33 mouse cellular contexts compared by ENCODE assay signal in genomic region chr11:16857346-16857745, GRCm38 (mm10).
"Had no signal": no experiment of that assay in that cellular context is flagged by ENCODE, and none has a peak within 500 bp of the region (broad histone marks: within the 10 kb centered on the region; RNA-seq: fewer than 3 reads in every experiment).

No protein-coding gene starts in this region.

- DNase-seq: left cerebral cortex, postnatal 4 days; liver; liver, embryonic 13.5 days; liver, postnatal 0 days; lung, adult 18-20 months; lung, adult 2 months; lung, embryonic 14.5 days; lung, postnatal 10 days; lung, postnatal 14 days; lung, postnatal 36 days; lung, postnatal 4 days; midbrain, embryonic 14.5 days had no signal

- H3K4me3 ChIP-seq: limb, embryonic 10.5 days; limb, embryonic 12.5 days; limb, embryonic 13.5 days; limb, embryonic 15.5 days; liver, embryonic 12.5 days; liver, embryonic 13.5 days; liver, embryonic 15.5 days; lung, embryonic 15.5 days; megakaryocyte, embryonic 14.5 days; midbrain, embryonic 10.5 days; midbrain, embryonic 12.5 days; midbrain, embryonic 13.5 days; midbrain, embryonic 15.5 days; myocyte; neural tube, embryonic 12.5 days; neural tube, embryonic 13.5 days had no signal

- H3K9me3 ChIP-seq: limb, embryonic 10.5 days; limb, embryonic 12.5 days; limb, embryonic 13.5 days; limb, embryonic 15.5 days; liver, embryonic 12.5 days; liver, embryonic 13.5 days; liver, embryonic 15.5 days; lung, embryonic 15.5 days; megakaryocyte, embryonic 14.5 days; midbrain, embryonic 10.5 days; midbrain, embryonic 12.5 days; midbrain, embryonic 13.5 days; midbrain, embryonic 15.5 days; neural tube, embryonic 12.5 days; neural tube, embryonic 13.5 days had no signal

- H3K9ac ChIP-seq: limb, embryonic 12.5 days; limb, embryonic 13.5 days; limb, embryonic 15.5 days; liver, embryonic 12.5 days; liver, embryonic 13.5 days; liver, embryonic 14.5 days; liver, embryonic 15.5 days; liver, postnatal 0 days; lung, embryonic 14.5 days; lung, embryonic 15.5 days; midbrain, embryonic 12.5 days; midbrain, embryonic 13.5 days; midbrain, embryonic 15.5 days; neural tube, embryonic 12.5 days; neural tube, embryonic 13.5 days had no signal

- H3K36me3 ChIP-seq: limb, embryonic 10.5 days; limb, embryonic 12.5 days; liver, embryonic 12.5 days; liver, embryonic 13.5 days; liver, embryonic 15.5 days; lung, embryonic 15.5 days; midbrain, embryonic 10.5 days; midbrain, embryonic 12.5 days; midbrain, embryonic 13.5 days; midbrain, embryonic 15.5 days; neural tube, embryonic 12.5 days; neural tube, embryonic 13.5 days had no signal

- H3K27me3 ChIP-seq: limb, embryonic 12.5 days; limb, embryonic 13.5 days; limb, embryonic 15.5 days; liver, embryonic 12.5 days; liver, embryonic 13.5 days; liver, embryonic 15.5 days; lung, embryonic 15.5 days; midbrain, embryonic 12.5 days; midbrain, embryonic 13.5 days; midbrain, embryonic 15.5 days; neural tube, embryonic 12.5 days; neural tube, embryonic 13.5 days had no signal

- H3K27ac ChIP-seq: limb, embryonic 10.5 days; limb, embryonic 12.5 days; limb, embryonic 13.5 days; limb, embryonic 15.5 days; liver, embryonic 12.5 days; liver, embryonic 13.5 days; liver, embryonic 14.5 days; liver, embryonic 15.5 days; lung, embryonic 15.5 days; macrophage; midbrain, embryonic 10.5 days; midbrain, embryonic 12.5 days; midbrain, embryonic 13.5 days; midbrain, embryonic 15.5 days; neural tube, embryonic 12.5 days; neural tube, embryonic 13.5 days had no signal

- ATAC-seq: liver, embryonic 12.5 days; liver, postnatal 0 days; lung, postnatal 0 days; midbrain, embryonic 13.5 days; midbrain, embryonic 15.5 days; midbrain, embryonic 16.5 days had no signal

- H3K4me2 ChIP-seq: limb, embryonic 12.5 days; limb, embryonic 13.5 days; limb, embryonic 15.5 days; liver, embryonic 11.5 days; liver, embryonic 12.5 days; liver, embryonic 13.5 days; liver, embryonic 15.5 days; lung, embryonic 14.5 days; lung, embryonic 15.5 days; midbrain, embryonic 11.5 days; midbrain, embryonic 12.5 days; midbrain, embryonic 13.5 days; midbrain, embryonic 15.5 days; neural tube, embryonic 12.5 days; neural tube, embryonic 13.5 days had no signal

- H3K4me1 ChIP-seq: limb, embryonic 10.5 days; limb, embryonic 15.5 days; liver, embryonic 12.5 days; liver, embryonic 13.5 days; liver, embryonic 15.5 days; lung, embryonic 15.5 days; megakaryocyte, embryonic 14.5 days; midbrain, embryonic 10.5 days; midbrain, embryonic 12.5 days; midbrain, embryonic 13.5 days; midbrain, embryonic 15.5 days; neural tube, embryonic 12.5 days; neural tube, embryonic 13.5 days had no signal
